Mouse (Mus musculus) hindbrain, embryonic 12.5 days (tissue): Measurements from ENCODE around the gene D230025D16Rik. TPM values are rescaled to one million over a fixed set of nuclear protein-coding genes. Genes with fewer than 3 reads are reported as not detected.
"Not testable (repeated sequence)": the region's sequence is repeated elsewhere in the genome, so short reads cannot be mapped to it uniquely, and the experiment has no call there.

Experiments used
- ATAC-seq: fragments of 200-750 bp; cut with Nextera tagmentation; 2 replicates; pipeline ENCODE4 v1.8.0; 2017; ENCODE audit warnings: moderate TSS enrichment; ENCODE audit not compliant: low FRiP score
- H3K27ac ChIP-seq: fragments of 300-500 bp; sonication (generic); 2 replicates; pipeline ENCODE4 v1.5.1; 2016; ENCODE audit warnings: mild to moderate bottlenecking
- H3K27me3 ChIP-seq: fragments of 300-500 bp; sonication (generic); 2 replicates; pipeline ENCODE4 v1.6.1; 2016; ENCODE audit warnings: mild to moderate bottlenecking
- H3K36me3 ChIP-seq: fragments of 300-500 bp; sonication (generic); 2 replicates; pipeline ENCODE4 v1.6.1; 2016; ENCODE audit warnings: mild to moderate bottlenecking
- H3K4me1 ChIP-seq: fragments of 300-500 bp; sonication (generic); 2 replicates; pipeline ENCODE4 v1.6.1; 2016
- H3K4me2 ChIP-seq: fragments of 300-500 bp; sonication (generic); replicated peaks from 2 replicates; pipeline ENCODE4 v1.6.1; 2016; ENCODE audit warnings: mild to moderate bottlenecking
- H3K4me3 ChIP-seq: fragments of 300-500 bp; sonication (generic); 2 replicates; pipeline ENCODE4 v1.5.1; 2016; ENCODE audit warnings: mild to moderate bottlenecking
- H3K9ac ChIP-seq: fragments of 300-500 bp; sonication (generic); 2 replicates; pipeline ENCODE4 v1.6.1; 2016; ENCODE audit warnings: mild to moderate bottlenecking, moderate library complexity
- H3K9me3 ChIP-seq: fragments of 300-500 bp; sonication (generic); replicated peaks from 2 replicates; pipeline ENCODE4 v1.6.1; 2016; ENCODE audit warnings: mild to moderate bottlenecking
- WGBS: fragments of 180-500 bp; shearing (Covaris S2); methylation state at CpG from one replicate; pipeline ENCODE4 v1.1.7; 2016; 5-methylcytosine and 5-hydroxymethylcytosine counted together
- polyA plus RNA-seq: library from polyadenylated mRNA; unstranded; fragments of >200 nt; fragmentation: Nextera tagmentation; extraction: Ambion mirVana; gene quantifications from 2 replicates; pipeline ENCODE4 v1.2.1, GENCODE M21; 2016

Gene D230025D16Rik
- polyA plus RNA-seq, 1 experiment from 2014 or later = 28.9 TPM

DNA sequence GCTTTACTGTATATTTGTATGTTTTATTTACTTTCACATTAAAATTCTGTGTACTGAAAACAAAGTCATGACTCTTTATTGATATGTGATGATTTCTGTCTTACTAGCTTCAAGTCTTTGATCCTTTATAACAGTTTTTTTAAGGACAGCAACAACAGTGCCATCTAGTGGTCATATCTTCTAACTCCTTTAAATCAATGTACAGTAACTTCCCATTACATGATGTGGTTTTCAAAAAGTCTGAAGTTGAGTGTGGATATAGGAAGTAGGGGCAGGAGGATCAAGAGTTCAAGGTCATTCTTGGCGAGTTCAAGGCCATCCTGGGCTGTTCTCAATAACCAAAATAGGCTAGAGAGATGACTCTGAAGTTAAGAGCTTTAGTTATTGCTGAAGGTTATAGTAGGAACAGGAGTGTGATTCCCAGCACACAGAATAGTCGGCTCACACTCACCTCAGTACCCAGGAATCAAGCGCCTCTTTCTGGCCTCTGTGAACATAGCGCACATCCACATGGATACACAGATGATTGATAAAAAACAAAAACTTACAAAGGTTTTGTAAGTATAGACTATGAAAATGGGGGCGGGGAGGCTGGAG, 6.9 kb upstream of the D230025D16Rik start:
- 84% methylated on average over 5 of the region's 5 CpGs for WGBS
- no peak overlapping the region for H3K9ac ChIP-seq
- H3K36me3 ChIP-seq = 0 out of 2 replicates have a peak, but pooled peaks cover 2% of the 10 kb centered on the region
- H3K27me3 ChIP-seq = no peaks in the 10 kb centered on the region
- H3K4me3 ChIP-seq = no peak overlapping the region
- H3K27ac ChIP-seq = no peak overlapping the region
- ATAC-seq = no peak
- H3K4me1 ChIP-seq = no peaks in the 10 kb centered on the region
- H3K4me2 ChIP-seq = no peak overlapping the region
- no peaks in the 10 kb centered on the region for H3K9me3 ChIP-seq

DNA sequence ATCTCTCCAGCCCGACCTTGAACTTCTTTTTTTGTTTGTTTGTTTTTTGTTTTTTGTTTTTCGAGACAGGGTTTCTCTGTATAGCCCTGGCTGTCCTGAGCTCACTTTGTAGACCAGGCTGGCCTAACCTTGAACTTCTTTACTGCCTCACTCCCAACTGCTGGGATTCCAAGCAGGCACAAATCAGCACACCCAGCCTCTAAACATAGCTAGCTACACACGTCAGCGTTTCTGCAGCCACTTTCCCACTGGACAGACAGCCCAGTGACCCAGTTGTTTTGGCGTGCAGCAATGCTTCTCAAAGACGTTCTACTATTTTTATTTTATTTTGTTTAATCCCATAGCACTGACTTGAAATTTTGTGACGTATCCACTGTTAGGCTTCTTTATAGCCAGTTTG, 1.1 kb upstream of the D230025D16Rik start:
- Histone ChIP-seq H3K36me3 (no peaks in the 10 kb centered on the region), H3K4me3 (no peak overlapping the region), H3K27me3 (no peaks in the 10 kb centered on the region), H3K9me3 (no peaks in the 10 kb centered on the region), H3K9ac (no peak overlapping the region), H3K27ac (no peak overlapping the region), H3K4me1 (peaks cover 17% of the 10 kb centered on the region), H3K4me2 (no peak overlapping the region)
- 84% methylated on average over 7 of the region's 7 CpGs for WGBS
- no peak for ATAC-seq

DNA sequence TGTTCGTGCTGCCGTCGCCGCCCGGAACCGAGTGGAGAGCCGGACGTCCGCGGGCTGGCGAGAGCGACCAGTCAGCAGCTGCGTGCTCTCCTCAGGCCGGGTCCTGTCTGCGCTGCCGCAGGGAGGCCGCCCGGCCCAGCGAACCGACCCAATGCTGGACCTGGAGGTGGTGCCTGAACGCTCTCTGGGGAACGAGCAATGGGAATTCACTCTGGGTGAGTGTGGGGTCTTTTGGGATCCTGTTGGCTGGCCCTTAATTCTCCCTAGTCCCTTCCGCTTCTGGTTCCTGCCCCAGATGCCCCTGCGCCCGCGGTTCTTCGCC, 288 bp downstream of the D230025D16Rik start:
- H3K4me2 ChIP-seq = peak overlapping the region; percentile 74
- H3K27me3 ChIP-seq = no peaks in the 10 kb centered on the region
- H3K27ac ChIP-seq = peak overlapping the region; percentile 64
- WGBS = under 1% methylated on average over 26 of the region's 27 CpGs
- peak overlapping the region; percentile 89 for H3K9ac ChIP-seq
- no peaks in the 10 kb centered on the region for H3K36me3 ChIP-seq
- peak overlapping the region; percentile 90 for H3K4me3 ChIP-seq
- peaks cover 17% of the 10 kb centered on the region for H3K4me1 ChIP-seq
- no peaks in the 10 kb centered on the region for H3K9me3 ChIP-seq
- no peak for ATAC-seq

DNA sequence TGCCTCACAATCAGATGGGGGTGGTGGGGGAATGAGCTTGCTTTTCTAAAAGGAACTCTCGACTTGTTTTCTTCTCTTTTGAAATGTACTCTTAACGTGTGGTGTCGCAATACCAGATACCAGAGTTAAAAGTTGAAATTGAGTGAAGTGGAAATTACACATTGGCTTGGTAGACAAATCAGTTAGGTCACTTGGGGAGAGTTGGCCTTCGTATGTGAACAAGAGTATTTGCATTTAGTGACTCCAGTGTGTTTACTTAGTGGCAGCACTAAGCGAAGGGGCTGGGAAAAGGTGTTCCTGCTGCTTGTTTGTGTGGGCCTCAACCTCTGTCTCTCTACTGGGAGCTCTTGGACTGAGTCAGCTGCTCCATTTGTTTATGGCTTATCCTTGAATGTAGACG, 972 bp downstream of the D230025D16Rik start:
- peak overlapping the region; percentile 74 for H3K4me2 ChIP-seq

DNA sequence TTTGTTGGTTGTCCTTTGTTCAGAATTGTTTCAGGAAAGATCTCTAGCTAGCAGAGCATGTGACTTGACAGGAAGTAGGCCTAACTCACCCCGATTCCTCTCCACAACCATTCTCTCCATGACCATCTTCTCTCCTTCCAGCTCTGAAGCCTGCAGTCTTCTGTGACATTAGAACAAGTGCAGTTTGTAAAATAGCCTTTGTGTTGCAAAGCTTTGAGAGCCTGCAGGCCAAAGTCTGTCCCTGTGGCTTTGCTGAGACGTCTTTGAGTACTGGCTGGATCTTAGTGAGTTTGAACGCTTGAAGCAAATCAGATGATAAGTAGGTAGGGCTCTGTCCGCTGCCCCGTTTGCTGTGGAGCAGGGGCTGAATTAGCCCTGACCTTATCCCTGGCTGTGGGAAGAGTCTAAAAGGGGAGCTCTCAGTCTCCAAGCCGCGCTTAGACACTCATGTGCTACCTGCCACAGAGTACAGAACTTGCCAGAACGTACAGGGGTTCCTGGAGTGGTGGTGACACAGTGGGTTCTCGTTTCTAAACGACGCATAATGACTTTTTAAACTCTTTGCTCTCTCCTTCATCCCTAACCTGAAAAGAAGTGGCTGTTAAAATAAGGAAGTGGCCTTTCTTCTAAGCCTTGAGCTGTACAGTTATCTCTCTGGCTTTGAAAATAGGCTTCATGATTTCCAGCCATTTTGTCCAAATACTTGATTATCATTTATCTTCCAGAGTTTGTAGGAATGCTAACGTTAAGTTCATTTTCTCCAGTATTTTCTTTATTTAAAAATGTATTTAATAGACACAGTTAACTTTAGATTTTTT, 6.8 kb downstream of the D230025D16Rik start:
- Histone ChIP-seq H3K4me1 (no peaks in the 10 kb centered on the region), H3K9ac (no peak overlapping the region), H3K4me3 (no peak overlapping the region), H3K36me3 (peaks cover 16% of the 10 kb centered on the region), H3K27ac (no peak overlapping the region), H3K27me3 (no peaks in the 10 kb centered on the region), H3K4me2 (no peak overlapping the region), H3K9me3 (no peaks in the 10 kb centered on the region)
- ATAC-seq = no peak
- whole genome bisulfite sequencing = 89% methylated on average over 12 of the region's 12 CpGs

More for the DNA sequence above, 972 bp downstream of the D230025D16Rik start:
- ATAC-seq = no peak
- Histone ChIP-seq H3K4me1 (peaks cover 17% of the 10 kb centered on the region), H3K27me3 (no peaks in the 10 kb centered on the region), H3K9ac (peak overlapping the region; percentile 89), H3K36me3 (no peaks in the 10 kb centered on the region), H3K27ac (no peak overlapping the region), H3K4me3 (peak overlapping the region; percentile 90), H3K9me3 (no peaks in the 10 kb centered on the region)
- 31% methylated on average over 6 of the region's 6 CpGs for WGBS

DNA sequence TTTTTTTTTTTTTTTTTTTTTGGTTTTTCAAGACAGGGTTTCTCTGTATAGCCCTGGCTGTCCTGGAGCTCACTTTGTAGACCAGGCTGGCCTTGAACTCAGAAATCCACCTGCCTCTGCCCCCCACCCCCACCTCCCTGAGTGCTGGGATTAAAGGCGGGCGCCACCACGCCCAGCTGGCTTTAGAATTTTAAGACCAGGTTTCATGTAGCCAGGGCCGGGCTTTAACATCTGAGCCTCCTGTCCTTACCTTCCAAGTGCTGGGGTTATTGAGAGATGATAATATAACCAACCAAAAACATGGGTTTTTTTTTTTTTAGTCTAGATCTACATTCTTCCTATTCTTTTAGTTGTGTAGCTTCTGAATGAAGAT, 7.4 kb downstream of the D230025D16Rik start:
- not testable (repeated sequence) for H3K27ac ChIP-seq, H3K27me3 ChIP-seq, H3K4me1 ChIP-seq, H3K9ac ChIP-seq, H3K4me3 ChIP-seq, H3K4me2 ChIP-seq, H3K9me3 ChIP-seq, ATAC-seq
- H3K36me3 ChIP-seq = peaks cover 16% of the 10 kb centered on the region
- 97% methylated on average over 4 of the region's 4 CpGs for WGBS

DNA sequence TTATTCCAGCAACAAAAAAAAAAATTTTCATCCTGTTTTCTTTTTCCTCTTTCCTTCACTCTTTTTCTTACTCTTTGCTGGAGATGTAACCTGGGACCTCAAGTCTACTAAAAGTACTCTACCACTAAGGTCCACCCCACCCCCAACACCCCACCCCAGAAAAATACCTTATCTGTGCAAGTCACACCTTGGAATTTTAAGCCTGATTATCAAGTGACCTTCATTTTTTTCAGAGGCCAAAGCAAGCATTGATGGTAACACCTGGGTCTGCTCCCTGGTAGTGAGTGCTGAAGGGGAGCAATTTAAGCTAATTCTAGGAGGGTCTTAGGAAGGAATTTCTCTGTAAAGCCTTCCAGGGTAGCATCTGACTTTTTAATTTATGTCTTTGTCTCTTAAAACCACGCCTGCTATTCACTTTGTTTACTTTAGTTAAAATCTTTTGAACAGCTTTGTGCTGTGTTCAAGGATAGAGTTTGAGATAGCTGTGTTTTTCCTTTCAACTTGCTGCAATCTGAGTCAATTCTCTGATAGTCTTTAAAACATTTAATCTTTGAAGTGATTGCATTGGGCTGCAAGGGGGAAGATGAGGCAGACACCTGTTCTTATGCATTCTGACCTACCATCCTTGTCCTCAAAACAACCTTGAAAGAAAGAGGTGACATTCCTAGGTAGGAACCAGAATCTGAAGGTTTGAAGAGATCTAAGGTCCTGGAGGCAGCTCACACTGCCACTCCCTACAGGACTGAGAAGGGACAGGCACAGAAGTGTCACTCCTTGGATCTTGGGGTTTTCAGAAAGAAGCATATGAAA, 8.4 kb downstream of the D230025D16Rik start:
- Histone ChIP-seq H3K9me3 (no peaks in the 10 kb centered on the region), H3K4me2 (no peak overlapping the region), H3K9ac (no peak overlapping the region), H3K4me1 (no peaks in the 10 kb centered on the region), H3K4me3 (no peak overlapping the region), H3K36me3 (peaks cover 16% of the 10 kb centered on the region), H3K27me3 (no peaks in the 10 kb centered on the region), H3K27ac (no peak overlapping the region)
- no peak for ATAC-seq
- 78% methylated on average over 1 of the region's 1 CpGs for whole genome bisulfite sequencing

DNA sequence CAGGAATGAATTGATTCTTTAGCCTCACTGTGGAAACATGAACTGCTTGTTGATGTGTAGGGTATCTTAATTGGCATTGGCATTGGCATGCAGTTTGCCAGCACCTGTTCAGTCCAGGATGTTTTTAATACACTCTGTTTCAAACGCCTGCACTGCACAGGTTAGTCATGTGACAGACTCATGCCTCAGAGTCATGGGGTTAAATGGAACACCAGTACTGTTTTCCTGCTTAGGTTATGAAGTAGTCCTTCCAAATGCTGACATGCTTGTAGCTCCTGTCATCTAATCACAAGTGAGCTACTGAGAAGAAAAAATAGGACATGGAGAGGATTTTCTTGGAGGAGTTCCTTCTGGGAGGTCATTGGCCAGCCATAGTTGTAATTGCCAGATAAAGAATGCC, 10.3 kb downstream of the D230025D16Rik start:
- 91% methylated on average over 1 of the region's 1 CpGs for WGBS
- Histone ChIP-seq H3K4me3 (no peak overlapping the region), H3K36me3 (peaks cover 26% of the 10 kb centered on the region)

DNA sequence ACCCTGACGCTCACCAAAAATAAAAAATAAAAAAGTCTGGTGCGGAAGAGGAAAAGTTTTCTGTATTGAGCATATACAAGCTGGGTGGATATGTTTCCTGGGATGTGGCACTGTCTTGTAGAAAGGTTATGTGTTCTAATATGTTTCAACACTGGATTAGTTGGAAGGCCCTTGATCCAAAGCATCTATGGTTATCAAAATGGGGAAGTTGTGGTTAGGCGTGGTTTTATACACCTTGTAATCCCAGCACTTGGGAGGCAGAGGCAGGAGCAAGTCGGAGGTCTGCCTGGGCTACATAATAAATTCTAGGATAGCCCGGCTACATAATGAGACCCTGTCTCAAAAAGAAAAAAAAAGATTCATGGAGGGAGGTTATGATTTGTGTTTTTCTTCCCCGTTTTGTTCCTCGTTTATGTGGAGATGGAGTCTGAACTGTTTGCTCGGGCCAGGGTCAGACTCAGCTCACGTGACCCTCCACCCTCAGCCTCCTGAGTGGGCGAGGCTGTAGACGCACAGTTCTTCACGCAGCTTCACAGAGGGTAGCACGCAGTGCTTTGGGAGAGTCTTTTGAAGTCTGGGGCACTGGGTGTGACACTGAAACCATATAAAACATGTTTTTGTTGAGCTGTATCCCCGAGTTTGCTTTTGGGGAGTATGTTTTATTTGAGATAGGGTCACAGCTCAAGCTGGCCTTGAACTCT, 12.6 kb downstream of the D230025D16Rik start:
- H3K9me3 ChIP-seq = no peaks in the 10 kb centered on the region
- no peak overlapping the region for H3K4me2 ChIP-seq
- H3K9ac ChIP-seq = no peak overlapping the region
- H3K4me1 ChIP-seq = no peaks in the 10 kb centered on the region
- no peaks in the 10 kb centered on the region for H3K27me3 ChIP-seq
- no peak for ATAC-seq
- no peak overlapping the region for H3K27ac ChIP-seq
- H3K4me3 ChIP-seq = no peak overlapping the region
- H3K36me3 ChIP-seq = peaks cover 41% of the 10 kb centered on the region
- 92% methylated on average over 14 of the region's 14 CpGs for WGBS

More for the DNA sequence above, 10.3 kb downstream of the D230025D16Rik start:
- Histone ChIP-seq H3K4me1 (no peaks in the 10 kb centered on the region), H3K27ac (no peak overlapping the region), H3K9me3 (no peaks in the 10 kb centered on the region), H3K9ac (no peak overlapping the region), H3K4me2 (no peak overlapping the region), H3K27me3 (no peaks in the 10 kb centered on the region)
- no peak for ATAC-seq

DNA sequence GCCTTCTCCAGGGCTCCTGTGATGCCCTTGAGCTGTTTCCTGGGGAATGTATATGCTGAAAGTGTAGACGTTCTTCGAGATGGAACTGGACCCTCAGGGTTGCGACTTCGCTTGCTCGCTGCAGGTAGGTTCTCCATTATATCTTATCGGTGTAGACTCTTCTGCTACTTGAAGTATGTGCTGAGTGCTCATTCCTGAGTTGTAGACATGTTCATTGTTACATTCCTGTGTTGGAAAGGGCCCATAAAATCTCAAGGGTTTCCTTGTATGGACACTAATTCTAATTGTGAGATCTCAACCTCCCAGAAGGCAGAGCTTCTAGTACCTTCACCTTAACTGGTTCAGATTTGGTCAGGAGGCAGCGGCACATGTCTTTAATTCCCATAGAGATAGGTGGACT, 16.1 kb downstream of the D230025D16Rik start:
- no peak for ATAC-seq
- Histone ChIP-seq H3K27me3 (no peaks in the 10 kb centered on the region), H3K36me3 (peaks cover 39% of the 10 kb centered on the region), H3K9me3 (no peaks in the 10 kb centered on the region), H3K4me1 (no peaks in the 10 kb centered on the region), H3K27ac (no peak overlapping the region), H3K4me2 (no peak overlapping the region), H3K4me3 (no peak overlapping the region), H3K9ac (no peak overlapping the region)
- 97% methylated on average over 7 of the region's 7 CpGs for WGBS

DNA sequence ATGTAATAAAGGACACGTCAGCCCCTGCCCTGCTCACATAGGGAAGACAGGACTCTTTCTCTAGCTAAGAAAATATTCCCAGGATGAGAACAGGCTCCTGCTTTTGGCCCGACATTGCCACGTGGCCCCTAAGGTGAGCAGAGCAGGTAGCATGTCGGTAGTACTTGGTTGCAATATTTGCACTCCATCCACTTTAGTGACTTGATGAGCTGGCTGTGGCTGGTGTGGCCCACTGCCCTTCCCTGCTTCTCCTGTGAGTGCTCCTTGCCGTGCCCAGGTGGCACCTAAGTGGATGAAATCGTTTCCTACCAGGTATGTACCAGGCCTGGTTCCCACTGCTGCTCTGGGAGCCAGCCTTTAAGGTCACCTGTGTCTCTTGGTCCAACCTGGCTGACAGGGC, 27.0 kb downstream of the D230025D16Rik start:
- H3K4me3 ChIP-seq = no peak overlapping the region
- WGBS = 90% methylated on average over 6 of the region's 6 CpGs
- no peaks in the 10 kb centered on the region for H3K9me3 ChIP-seq
- peaks cover 49% of the 10 kb centered on the region for H3K36me3 ChIP-seq
- no peak for ATAC-seq
- peaks cover 16% of the 10 kb centered on the region for H3K4me1 ChIP-seq
- peaks cover 24% of the 10 kb centered on the region for H3K27me3 ChIP-seq
- no peak overlapping the region for H3K9ac ChIP-seq
- H3K27ac ChIP-seq = no peak overlapping the region
- no peak overlapping the region for H3K4me2 ChIP-seq
